Comparison of ENCODE assay signal across 21 mouse cellular contexts in genomic region chr5:125727936-125728335, GRCm38 (mm10).
"Had no signal": no experiment of that assay in that cellular context is flagged by ENCODE, and none has a peak within 500 bp of the region (broad histone marks: within the 10 kb centered on the region; RNA-seq: fewer than 3 reads in every experiment).

No protein-coding gene starts in this region.

- H3K4me3 ChIP-seq: lung, embryonic 15.5 days; megakaryocyte, embryonic 14.5 days; midbrain, embryonic 10.5 days; midbrain, embryonic 12.5 days; myocyte; neural tube, embryonic 13.5 days; neural tube, embryonic 15.5 days had no signal

- H3K27ac ChIP-seq: lung, embryonic 15.5 days; macrophage; midbrain, embryonic 10.5 days; midbrain, embryonic 12.5 days; neural tube, embryonic 13.5 days; neural tube, embryonic 15.5 days had no signal

- DNase-seq: liver, postnatal 0 days; lung, adult 2 months; lung, postnatal 14 days; lung, postnatal 36 days; midbrain, embryonic 14.5 days; retina, postnatal 1 day; right cerebral cortex, adult 18-20 months; right cerebral cortex, postnatal 25 days; right cerebral cortex, postnatal 4 days; spleen, adult 18-20 months; thymus, adult 18-20 months; thymus, postnatal 14 days; thymus, postnatal 36 days had no signal
